Mouse (Mus musculus) left cerebral cortex, postnatal 25 days (tissue): ENCODE measurements around the gene Cideb. TPM values are rescaled to one million over a fixed set of nuclear protein-coding genes. Genes with fewer than 3 reads are reported as not detected.

Source experiments
- DNase-seq, 2 experiments: peaks; one replicate each; pipeline ENCODE4 v3.0.0; 2022; ENCODE audit warnings: low spot score in 2 of 2, mixed read lengths in 1 of 2
- intact Hi-C: fragments of 180-260 bp; cut with DNase I; formaldehyde crosslinking; loops from one replicate; pipeline ENCODE4 v1.15.1; 2025
- total RNA-seq, 2 experiments: library from RNA; stranded (reverse); gene quantifications; 2 replicates each; pipeline ENCODE4 v1.2.3; 2021

Gene Cideb
- 1 to 10 TPM; 1.6 to 2.3 TPM for total RNA-seq

- intact Hi-C loops = no loop called here
- peak in 1 of 2 experiments; percentile 62 for DNase-seq
These were observed at the start of gene Cideb for GRCm38 (mm10) chr14:55758363-55758784. Gene Cideb (minus strand): TSS chr14:55758458.

GRCm38 (mm10) chr14:55795380-55796163 is 37.3 kb upstream of the Cideb start:
- intact Hi-C loops = no loop called here
- peak in 1 of 2 experiments; percentile 0 for DNase-seq

- intact Hi-C loops = no loop called here
- DNase-seq = peak in 1 of 2 experiments; percentile 0
These were observed 35.7 kb upstream of the Cideb start for GRCm38 (mm10) chr14:55793946-55794345.

- DNase-seq = peak in 1 of 2 experiments; percentile 0
These were observed 35.2 kb upstream of the Cideb start for GRCm38 (mm10) chr14:55793461-55793860.

GRCm38 (mm10) chr14:55788256-55789050 is 30.2 kb upstream of the Cideb start, which contains the start of gene Ripk3:
Gene Ripk3 (minus strand): TSS chr14:55788865.
- peak; percentile 0 to 1 for DNase-seq
- intact Hi-C loops = no loop called here

More at GRCm38 (mm10) chr14:55793461-55793860, 35.2 kb upstream of the Cideb start:
- intact Hi-C loops = no loop called here

GRCm38 (mm10) chr14:55787731-55788130 is 29.5 kb upstream of the Cideb start:
- intact Hi-C loops = no loop called here
- peak; percentile 0 for DNase-seq

- peak in 1 of 2 experiments; percentile 0 for DNase-seq
- intact Hi-C loops = no loop called here
These were observed 26.9 kb upstream of the Cideb start for GRCm38 (mm10) chr14:55785195-55785594.

GRCm38 (mm10) chr14:55783958-55784235 is 25.6 kb upstream of the Cideb start, which contains the start of gene Adcy4:
Gene Adcy4 (minus strand): TSS chr14:55784095.
- DNase-seq = peak in 1 of 2 experiments; percentile 1
- intact Hi-C loops = no loop called here

GRCm38 (mm10) chr14:55783171-55783957 is 25.1 kb upstream of the Cideb start:
- DNase-seq = peak; percentile 0 to 1
- intact Hi-C loops = no loop called here

- intact Hi-C loops = no loop called here
- DNase-seq = no peak
These were observed 24.2 kb upstream of the Cideb start for GRCm38 (mm10) chr14:55782361-55782960.

- intact Hi-C loops = loop anchor here (2.0 kb wide), 2 partner anchors 83 to 137 kb away; no protein-coding TSS in a partner anchor
These were observed 23.1 kb upstream of the Cideb start for GRCm38 (mm10) chr14:55781310-55781709.

GRCm38 (mm10) chr14:55780736-55781135 is 22.5 kb upstream of the Cideb start:
- intact Hi-C loops = loop anchor here (2.0 kb wide), 2 partner anchors 84 to 138 kb away; no protein-coding TSS in a partner anchor
- DNase-seq = no peak

More at GRCm38 (mm10) chr14:55781310-55781709, 23.1 kb upstream of the Cideb start:
- peak; percentile 50 to 77 for DNase-seq

GRCm38 (mm10) chr14:55779656-55780055 is 21.4 kb upstream of the Cideb start:
- intact Hi-C loops = loop anchor here (2.0 kb wide), 2 partner anchors 85 to 139 kb away; no protein-coding TSS in a partner anchor
- no peak for DNase-seq

- intact Hi-C loops = no loop called here
- no peak for DNase-seq
These were observed 20.4 kb upstream of the Cideb start for GRCm38 (mm10) chr14:55778686-55779085.

GRCm38 (mm10) chr14:55777806-55778205 is 19.5 kb upstream of the Cideb start:
- intact Hi-C loops = no loop called here
- DNase-seq = no peak

- intact Hi-C loops = no loop called here
- no peak for DNase-seq
These were observed 18.9 kb upstream of the Cideb start for GRCm38 (mm10) chr14:55777176-55777575.

- intact Hi-C loops = no loop called here
- no peak for DNase-seq
These were observed 18.5 kb upstream of the Cideb start for GRCm38 (mm10) chr14:55776711-55777110.

GRCm38 (mm10) chr14:55769087-55769703 is 10.9 kb upstream of the Cideb start:
- no peak for DNase-seq
- intact Hi-C loops = no loop called here

GRCm38 (mm10) chr14:55768555-55768954 is 10.3 kb upstream of the Cideb start:
- no peak for DNase-seq
- intact Hi-C loops = no loop called here
